Mouse (Mus musculus) right cerebral cortex, postnatal 4 days (tissue): ENCODE results near the gene Rab30.

Experiments used
- DNase-seq: peaks from one replicate; pipeline ENCODE4 v3.0.0-alpha.2; 2022

Rab30 gene

GRCm38 (mm10) chr7:92870161-92870560 lies 128.8 kb downstream of the Rab30 start:
- no peak for DNase-seq

GRCm38 (mm10) chr7:92871596-92871995 lies 130.2 kb downstream of the Rab30 start:
- DNase-seq = no peak

GRCm38 (mm10) chr7:92874116-92874675 lies 132.8 kb downstream of the Rab30 start, which contains the start of the genes Ddias and Prcp:
Gene Ddias, minus strand, starts transcription at chr7:92874247.
Gene Prcp, plus strand, starts transcription at chr7:92874470.
- DNase-seq = peak; percentile 98

GRCm38 (mm10) chr7:92874761-92875408 lies 133.5 kb downstream of the Rab30 start:
- DNase-seq = peak; percentile 74

GRCm38 (mm10) chr7:92876066-92876465 lies 134.7 kb downstream of the Rab30 start:
- no peak for DNase-seq

GRCm38 (mm10) chr7:92876538-92876937 lies 135.1 kb downstream of the Rab30 start:
- no peak for DNase-seq

GRCm38 (mm10) chr7:92878575-92879285 lies 137.3 kb downstream of the Rab30 start:
- DNase-seq = no peak

GRCm38 (mm10) chr7:92883850-92884716 lies 142.7 kb downstream of the Rab30 start:
- DNase-seq = no peak

- DNase-seq = no peak
Measured at GRCm38 (mm10) chr7:92884998-92885660, 143.7 kb downstream of the Rab30 start.

GRCm38 (mm10) chr7:92886801-92887200 lies 145.4 kb downstream of the Rab30 start:
- no peak for DNase-seq

GRCm38 (mm10) chr7:92887230-92887629 lies 145.8 kb downstream of the Rab30 start:
- DNase-seq = no peak

- no peak for DNase-seq
Measured at GRCm38 (mm10) chr7:92890211-92890610, 148.8 kb downstream of the Rab30 start.

GRCm38 (mm10) chr7:92890618-92891230 lies 149.3 kb downstream of the Rab30 start:
- no peak for DNase-seq

- DNase-seq = no peak
Measured at GRCm38 (mm10) chr7:92893478-92893877, 152.1 kb downstream of the Rab30 start.
